Mouse (Mus musculus): ENCODE results near the gene Mef2c.

Gene Mef2c

DNA sequence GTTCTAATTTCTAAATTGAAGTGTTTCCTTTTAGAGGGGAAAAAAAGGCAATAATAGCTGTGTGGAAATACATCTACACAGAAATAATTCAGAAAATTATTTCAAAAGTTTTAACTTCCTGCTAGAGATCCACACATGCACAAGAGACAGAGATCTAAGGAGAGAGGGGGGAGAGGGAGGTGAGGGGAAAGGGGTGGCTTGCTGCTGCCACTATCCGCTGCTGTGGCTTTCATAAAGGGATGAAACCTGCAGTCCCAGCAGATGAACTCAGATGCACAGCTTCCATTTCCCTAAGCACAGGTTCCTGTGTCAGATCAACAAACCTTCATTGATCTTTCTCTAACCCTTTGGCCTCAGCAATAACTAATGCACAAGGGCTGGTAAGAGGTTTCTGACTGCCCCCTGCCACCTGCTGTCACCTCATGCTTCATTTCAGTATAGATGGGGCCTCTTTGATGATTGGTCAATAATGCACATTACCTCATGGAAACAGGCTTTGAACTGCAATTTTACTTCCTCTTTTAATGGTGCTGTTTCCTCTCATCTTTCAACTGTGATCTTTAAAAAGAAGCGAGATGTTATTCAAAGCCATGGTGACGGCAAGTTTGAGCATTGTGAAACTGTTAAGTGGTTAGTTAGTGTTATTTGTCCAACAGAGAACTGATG, 105.2 kb downstream of the Mef2c start:
- DNase-seq (ENCODE audit: low read depth, low spot score), result no peak

GRCm38 (mm10) chr13:83609517-83609878, 105.7 kb downstream of the Mef2c start:
- DNase-seq (ENCODE audit: low read depth, low spot score), result no peak

DNA sequence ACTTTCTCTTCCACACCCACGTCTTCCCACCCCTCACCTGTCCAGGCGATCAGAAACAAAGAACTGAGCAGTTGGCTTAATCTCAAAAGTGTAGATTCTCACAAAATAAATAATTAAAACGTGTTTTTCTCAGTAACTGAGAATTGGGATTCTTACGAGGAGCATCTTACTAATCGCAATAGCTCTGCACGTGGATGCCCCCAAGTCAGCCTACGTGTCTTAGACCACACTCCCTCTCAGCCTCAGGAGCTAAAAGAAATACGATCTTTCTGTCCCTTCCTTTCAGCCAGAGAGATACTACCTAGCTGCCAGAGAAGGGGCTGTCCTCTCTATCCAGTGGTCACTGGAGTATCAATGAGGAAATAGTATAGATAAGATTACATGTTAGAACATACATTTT, 106.3 kb downstream of the Mef2c start:
- no peak for DNase-seq (ENCODE audit: low read depth, low spot score)

GRCm38 (mm10) chr13:83612195-83612594, 108.4 kb downstream of the Mef2c start:
- DNase-seq (ENCODE audit: low read depth, low spot score), result peak; percentile 35

DNA sequence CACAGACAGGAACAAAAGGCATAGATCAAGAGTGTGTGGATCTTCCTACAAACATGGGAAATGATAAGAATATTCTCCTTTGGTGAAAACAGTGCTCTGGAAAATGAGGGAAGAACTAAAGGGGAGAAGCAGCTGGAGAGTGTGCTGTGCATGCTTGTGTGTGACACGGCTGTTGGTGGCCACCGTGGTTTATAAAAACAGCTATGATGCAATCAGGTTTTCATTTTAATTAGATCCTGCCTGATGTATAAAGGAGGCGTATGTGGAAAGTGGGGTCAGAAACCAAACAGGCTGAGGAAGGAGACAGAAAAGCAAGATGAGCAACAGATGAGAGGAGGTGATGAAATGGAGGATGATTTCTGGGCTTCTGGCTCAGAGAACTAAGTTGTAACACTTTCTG, 112.0 kb downstream of the Mef2c start:
- DNase-seq (ENCODE audit: low read depth, low spot score), result no peak

- DNase-seq (ENCODE audit: low read depth, low spot score), result no peak
These were observed 120.8 kb downstream of the Mef2c start for GRCm38 (mm10) chr13:83624651-83625050.

DNA sequence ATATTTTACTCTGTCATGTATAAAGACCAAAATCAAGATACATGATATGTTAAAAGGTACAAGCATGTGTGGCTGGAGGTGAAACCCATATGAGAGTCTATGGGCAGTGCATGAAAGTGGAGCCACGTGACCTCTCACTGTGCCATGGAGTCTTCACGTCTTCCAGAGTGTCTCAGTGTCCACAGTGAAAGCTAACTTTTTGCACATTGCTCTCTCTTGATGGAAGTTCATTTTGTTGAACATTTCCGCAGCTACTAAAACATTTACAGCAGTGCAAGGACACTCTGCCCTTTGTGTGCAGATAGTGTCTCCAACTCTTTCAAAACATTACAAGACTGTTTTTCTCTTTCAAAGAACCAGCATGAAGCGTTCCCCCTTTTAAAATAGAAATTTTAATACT, 123.6 kb downstream of the Mef2c start:
- no peak for DNase-seq (ENCODE audit: low read depth, low spot score)

DNA sequence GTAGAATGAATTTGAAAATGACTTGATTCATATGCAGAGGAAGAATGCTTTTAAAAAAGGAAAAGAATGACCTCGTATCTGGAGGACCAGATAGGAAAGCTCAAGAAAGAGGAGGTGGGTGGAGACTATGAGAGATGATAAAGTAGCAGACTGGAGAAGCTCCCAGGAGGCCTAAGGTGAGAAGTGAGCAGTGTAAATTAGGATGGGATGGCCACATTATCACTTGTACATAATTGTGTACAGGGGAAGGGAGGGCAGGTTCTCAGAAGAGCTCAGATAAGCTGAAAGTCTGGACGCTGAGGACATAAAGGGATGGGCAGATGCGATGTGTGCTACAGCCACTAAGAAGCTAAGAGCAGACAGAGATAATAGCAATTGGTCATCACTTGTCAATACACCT, 124.3 kb downstream of the Mef2c start:
- DNase-seq (ENCODE audit: low read depth, low spot score), result no peak

DNA sequence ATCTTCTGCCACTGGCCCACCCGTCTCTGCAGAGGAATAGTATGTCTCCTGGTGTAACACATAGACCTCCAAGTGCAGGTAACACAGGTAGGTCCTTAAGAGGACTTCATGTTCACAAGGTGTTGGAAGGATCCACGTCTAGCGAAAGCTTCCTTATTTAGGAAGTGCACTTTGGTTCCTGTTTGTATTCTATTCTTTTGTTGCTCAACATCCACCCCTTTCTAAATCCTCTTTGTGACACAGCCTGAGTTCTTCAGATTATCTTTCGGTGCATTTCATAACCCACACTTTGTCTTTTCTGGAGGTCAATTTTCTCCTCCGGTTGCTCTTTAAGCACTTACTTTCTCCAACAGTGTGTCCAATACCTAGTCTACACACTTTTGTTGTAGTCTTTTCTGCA, 129.3 kb downstream of the Mef2c start:
- no peak for DNase-seq (ENCODE audit: low read depth, low spot score)

- no peak for DNase-seq (ENCODE audit: low read depth, low spot score)
These were observed 131.4 kb downstream of the Mef2c start for GRCm38 (mm10) chr13:83635218-83635617.

GRCm38 (mm10) chr13:83637666-83638065, 133.8 kb downstream of the Mef2c start:
- no peak for DNase-seq (ENCODE audit: low read depth, low spot score)

DNA sequence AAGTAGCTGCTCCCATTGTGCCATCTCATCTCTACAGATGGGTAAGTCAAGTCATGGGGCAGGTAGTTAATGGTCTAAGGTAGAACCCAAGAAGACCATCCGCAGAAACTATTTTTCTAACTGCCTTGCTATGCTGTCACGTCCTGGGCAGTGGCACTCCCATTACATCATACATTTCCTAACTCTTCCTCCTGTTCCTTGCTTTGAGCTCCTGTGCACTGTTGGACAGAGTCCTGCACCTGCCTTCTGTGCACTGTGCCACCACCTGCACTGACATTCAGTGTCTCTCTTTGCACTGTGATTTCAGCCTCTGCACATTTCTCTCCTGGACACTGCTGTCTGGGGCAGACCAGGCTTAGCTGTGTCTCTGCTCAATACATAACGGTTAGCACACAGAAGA, 134.9 kb downstream of the Mef2c start:
- no peak for DNase-seq (ENCODE audit: low read depth, low spot score)

- DNase-seq (ENCODE audit: low read depth, low spot score), result no peak
These were observed 145.2 kb downstream of the Mef2c start for GRCm38 (mm10) chr13:83649051-83649450.

GRCm38 (mm10) chr13:83649795-83650476, 146.1 kb downstream of the Mef2c start:
- DNase-seq (ENCODE audit: low read depth, low spot score), result no peak

- DNase-seq (ENCODE audit: low read depth, low spot score), result no peak
These were observed 147.0 kb downstream of the Mef2c start for GRCm38 (mm10) chr13:83650807-83651206.

GRCm38 (mm10) chr13:83651941-83652548, 148.2 kb downstream of the Mef2c start:
- DNase-seq (ENCODE audit: low read depth, low spot score), result no peak

DNA sequence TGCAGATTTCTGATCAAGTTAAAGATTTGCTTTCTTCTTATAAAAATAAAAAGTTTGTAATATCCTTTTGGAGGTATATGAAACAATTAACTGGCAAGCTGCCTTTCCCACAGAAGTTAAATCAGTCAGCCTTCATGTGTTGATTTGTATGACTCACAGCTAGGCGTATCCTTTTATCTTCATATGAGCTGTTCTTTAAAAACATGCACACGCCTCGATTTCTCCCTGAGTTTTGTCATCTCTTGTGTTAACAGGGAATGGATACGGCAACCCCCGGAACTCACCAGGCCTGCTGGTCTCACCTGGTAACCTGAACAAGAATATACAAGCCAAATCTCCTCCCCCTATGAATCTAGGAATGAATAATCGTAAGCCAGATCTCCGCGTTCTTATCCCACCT, 148.7 kb downstream of the Mef2c start:
- no peak for DNase-seq (ENCODE audit: low read depth, low spot score)

DNA sequence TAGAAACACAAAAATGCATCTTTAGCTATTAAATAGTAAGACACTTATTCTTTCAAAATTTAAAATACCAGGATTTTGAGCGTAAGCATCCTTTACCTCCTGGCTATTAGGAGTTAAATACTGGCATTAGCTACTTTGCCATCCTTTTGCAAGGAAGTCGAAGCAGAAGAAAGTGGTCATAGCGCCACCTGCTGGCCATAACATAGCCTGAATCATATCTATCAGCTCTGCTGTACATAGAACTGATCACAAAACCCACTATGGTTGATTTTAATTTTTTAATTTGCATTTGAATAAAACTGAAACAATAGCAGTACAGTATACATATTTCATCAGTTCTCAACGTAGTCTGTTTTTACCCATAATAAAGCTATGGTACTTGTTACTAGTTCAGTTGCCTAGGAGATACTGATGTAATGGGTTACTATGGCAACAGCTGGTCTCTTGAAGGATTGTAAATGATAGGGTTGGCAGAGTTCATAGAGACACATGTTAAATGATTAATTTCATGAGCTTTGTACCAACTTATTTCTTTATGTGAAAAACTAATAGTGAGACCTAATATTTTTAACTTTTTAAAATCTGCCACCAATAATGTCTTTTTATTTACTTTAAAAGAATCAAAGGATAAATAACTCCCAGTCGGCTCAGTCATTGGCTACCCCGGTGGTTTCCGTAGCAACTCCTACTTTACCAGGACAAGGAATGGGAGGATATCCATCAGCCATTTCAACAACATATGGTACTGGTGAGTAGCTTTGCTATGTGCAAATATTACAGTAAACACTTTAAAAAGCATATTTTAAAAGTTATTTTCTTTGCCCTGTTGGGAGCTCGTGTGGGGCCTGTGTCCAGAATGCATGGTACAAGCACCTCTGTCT, 151.3 kb downstream of the Mef2c start:
- DNase-seq (ENCODE audit: low read depth, low spot score), result peak; percentile 80

DNA sequence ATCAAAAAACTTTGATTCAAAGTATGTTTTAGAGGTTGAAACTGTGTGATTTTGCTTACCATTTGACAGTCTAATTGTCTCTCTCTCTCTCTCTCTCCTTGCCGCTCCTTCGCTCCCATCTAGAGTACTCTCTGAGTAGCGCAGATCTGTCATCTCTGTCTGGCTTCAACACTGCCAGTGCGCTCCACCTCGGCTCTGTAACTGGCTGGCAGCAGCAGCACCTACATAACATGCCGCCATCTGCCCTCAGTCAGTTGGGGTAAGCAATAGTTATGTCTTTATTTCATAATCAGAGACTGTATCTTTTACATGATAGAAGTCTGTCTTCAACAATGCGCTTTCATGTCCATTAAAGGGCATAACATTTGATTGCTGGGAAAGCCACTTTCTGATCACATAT, 152.3 kb downstream of the Mef2c start:
- DNase-seq (ENCODE audit: low read depth, low spot score), result no peak

DNA sequence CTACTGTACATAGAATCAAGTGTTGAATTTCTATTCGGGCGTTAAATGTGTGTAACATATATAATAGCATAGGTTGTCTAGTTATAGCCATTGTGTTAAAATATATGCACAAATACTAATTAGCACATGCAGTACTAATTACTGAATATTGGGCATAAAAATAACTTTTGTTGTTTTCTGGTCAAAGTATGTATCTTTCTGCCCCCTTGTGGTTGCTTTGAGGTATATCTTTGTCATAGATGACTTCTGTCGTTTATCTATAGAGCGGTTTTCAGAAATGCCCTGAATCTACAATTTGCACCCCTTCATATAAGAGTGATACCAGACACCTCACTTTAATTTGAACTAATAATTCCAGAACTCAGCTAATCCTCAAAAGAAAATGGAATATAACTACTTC, 152.9 kb downstream of the Mef2c start:
- DNase-seq (ENCODE audit: low read depth, low spot score), result no peak

GRCm38 (mm10) chr13:83660722-83661121, 156.9 kb downstream of the Mef2c start:
- no peak for DNase-seq (ENCODE audit: low read depth, low spot score)

DNA sequence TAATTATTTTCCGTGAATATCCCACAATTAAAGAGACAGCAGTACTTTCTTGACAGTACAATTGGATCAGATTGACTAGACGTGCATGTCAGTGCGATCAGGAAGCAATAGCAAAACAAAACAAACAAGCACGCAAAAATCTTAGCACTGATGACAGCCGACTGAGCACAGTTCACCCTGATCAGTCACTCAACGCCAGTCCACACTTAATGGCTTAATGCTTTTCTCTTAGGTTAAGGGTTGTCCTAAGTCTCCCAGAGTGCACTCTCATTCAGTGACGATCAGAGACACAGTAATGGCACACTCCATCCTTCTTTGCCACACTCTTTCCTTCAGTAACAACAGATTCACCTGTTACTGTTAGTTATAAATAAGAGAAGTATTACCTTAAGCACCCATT, 157.3 kb downstream of the Mef2c start:
- no peak for DNase-seq (ENCODE audit: low read depth, low spot score)

Data from forelimb bud, embryonic 11.5 days (tissue).